Mouse (Mus musculus): Measurements from ENCODE around the gene Cpne4. TPM values are rescaled to one million over a fixed set of nuclear protein-coding genes. Genes with fewer than 3 reads are reported as not detected.

The Cpne4 gene
- total RNA-seq, 2 experiments from 2014 or later = 0.16 to 0.17 TPM

DNA sequence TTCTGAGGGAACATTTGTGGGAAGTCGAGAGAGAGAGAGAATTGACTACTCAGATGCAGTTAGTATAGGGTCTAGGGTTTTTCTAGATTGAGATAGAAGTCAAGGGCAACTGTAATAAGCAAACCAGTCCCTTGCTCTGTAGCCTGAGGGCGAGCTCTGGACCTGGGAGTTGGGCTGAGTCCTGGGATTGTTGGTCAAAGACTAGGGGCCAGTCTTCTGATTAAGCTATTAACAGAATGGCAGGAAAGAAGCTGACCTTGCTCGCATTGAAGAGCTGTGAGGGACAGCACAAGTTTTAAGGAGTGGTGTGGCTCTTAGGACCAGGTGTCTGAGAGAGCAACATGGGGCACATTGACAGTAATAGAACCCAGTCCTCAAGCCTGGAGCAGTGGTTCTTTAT is 140.0 kb downstream of the Cpne4 start:
- DNase-seq = no peak

DNA sequence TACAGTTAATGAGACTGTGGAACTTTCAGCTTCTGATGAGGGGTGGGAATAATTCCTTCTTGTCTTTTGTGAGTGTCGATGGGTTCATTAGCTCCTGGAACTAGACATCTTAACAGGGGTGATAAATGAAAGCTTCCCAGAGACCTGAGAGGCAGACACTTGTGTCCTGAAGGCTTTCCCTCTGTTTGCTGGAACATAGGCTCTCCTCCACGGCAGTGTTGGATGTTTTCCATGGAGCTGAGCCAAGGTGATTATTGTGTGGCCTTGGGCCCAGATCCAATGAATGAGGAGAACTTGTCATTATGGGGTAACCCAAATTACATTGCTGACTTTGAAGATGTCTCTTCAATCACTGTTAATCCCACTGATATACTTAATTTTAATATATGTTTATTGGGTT is 146.1 kb downstream of the Cpne4 start:
- DNase-seq = peak; percentile 74 to 75

DNA sequence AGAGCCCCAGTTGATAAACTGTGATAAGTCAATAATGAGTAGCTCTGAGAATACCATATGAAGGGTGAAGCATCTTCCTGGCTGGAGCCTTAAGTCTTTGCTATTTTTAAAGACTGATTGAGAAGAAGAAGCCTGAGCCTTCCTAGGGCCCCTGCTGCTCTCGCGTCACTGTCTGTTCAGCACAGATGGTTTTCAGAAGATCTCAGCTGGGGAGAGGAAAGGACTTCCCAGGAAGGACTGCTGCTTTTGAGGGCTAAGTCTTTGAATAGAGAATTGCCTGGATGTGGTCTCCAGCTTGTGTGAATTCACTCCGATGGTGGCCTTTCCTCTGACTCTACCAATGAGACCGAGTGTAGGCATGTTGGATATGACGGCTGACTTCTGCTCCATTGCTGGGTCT is 163.7 kb downstream of the Cpne4 start:
- no peak for DNase-seq

DNA sequence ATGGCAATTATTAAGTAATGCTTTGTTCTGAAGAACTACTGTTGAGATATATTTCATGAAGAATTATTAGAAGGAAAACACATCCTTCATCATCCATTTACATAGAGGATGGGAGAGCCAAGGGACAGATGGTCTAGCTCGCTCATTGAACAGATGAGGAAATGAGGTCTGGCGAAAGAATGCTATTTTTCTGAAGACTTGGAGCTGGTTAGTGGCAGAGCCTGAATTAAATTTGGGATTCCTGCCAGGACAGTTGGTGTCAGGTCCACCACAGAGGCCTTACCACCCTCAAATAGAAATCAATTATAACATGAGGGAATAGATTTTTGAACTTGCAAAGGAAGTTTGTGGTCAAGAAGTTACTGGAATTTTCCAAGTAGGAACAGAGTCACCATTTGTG is 178.2 kb downstream of the Cpne4 start:
- no peak for DNase-seq

DNA sequence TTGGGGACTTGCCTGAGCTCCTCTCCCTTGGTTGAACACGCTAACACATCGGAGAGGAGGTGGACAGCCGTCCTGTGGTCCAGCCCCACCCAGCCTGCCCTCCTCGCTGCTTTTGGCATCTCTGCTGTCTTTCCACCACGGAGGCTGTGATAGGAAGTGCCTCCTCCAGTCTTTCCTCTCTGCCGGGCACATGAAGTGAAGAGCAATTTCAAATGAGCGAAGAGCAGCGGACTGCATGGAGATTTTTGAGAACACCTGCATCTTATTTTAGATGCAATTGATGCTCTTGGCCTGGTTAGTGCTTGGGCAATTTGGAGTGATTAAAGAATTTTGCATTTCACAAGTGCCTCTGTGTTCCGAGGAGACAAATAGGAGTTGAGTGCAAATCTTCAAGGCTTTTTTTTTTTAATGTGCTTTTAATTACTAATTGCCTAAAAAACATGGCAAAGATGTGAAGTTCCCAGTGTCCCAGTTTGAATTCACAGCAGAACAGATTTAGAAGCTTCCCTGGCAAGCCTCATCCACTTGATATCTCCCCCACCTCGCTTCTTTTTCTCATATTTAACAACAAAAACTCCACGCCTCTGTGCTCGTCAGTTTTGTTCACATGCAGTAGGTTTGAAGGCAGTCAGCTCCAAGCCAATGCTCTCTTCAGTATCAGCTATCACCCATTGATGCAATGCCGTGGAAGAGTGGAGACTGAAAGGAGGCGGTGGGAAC is 195.7 kb downstream of the Cpne4 start:
- DNase-seq = no peak

DNA sequence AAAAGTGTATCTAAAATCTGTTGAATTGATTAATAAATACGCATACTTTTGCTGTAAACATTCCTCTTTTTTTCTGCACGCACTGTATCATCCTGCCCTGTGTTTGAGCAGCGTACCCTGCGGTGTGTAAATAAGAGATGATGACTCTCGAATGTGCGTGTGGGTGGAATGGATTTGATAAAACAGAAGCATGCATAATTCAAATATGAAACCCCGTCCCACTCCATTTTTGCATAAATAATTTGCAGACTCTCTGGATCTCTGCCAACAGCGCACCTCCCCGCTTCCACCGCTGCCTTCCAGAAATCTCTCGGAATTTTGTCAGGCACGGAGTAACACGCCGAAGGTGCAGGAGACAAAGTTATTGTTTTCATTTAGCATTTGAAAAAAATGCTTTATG is 208.4 kb downstream of the Cpne4 start:
- no peak for DNase-seq

DNA sequence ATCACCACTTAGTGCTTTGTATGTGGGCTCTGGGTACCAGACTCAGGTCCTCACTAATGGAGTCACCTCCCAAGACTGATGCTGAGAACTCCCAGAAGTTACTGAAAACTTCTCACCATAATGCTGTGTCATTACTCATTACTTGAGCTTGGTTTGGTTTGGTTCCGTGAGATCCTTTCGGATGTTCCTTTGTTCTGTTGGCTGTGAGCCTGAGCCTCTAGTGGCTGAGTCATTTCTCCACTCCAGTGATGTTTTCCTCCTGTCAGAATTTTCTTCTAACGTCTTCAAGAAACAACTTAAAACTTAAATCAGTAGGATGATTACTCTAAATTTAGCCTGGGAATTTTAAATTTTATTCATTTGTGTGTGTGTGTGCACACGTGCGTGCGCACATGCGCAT is 212.9 kb downstream of the Cpne4 start:
- DNase-seq = no peak

DNA sequence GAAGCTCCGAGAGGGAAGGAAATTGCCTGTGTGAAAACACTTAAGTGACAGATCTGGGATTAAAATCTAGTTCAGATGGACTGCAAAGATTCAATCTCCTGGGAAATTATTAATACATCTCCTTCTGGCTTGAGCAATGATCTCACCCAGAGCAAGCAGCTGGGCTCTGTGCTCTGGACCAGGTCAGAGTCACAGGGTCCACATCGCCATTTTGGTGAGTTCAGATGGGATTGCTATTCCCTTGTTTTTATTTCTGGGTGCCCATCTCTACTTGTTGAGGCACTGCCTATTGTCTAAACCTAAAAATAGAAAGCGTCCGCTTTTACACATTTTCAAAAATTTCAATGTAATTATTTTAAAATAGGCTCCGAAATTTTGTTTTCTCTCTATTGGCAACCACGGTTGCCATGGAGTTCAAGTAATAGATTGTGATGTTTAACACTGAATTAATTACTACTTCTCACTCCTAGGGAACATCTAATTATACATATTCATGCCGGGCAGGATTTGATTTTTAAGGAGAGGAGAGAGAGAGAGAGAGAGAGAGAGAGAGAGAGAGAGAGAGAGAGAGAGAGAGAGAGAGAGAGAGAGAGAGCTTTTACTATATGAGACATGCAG is 229.2 kb downstream of the Cpne4 start:
- no peak for DNase-seq

DNA sequence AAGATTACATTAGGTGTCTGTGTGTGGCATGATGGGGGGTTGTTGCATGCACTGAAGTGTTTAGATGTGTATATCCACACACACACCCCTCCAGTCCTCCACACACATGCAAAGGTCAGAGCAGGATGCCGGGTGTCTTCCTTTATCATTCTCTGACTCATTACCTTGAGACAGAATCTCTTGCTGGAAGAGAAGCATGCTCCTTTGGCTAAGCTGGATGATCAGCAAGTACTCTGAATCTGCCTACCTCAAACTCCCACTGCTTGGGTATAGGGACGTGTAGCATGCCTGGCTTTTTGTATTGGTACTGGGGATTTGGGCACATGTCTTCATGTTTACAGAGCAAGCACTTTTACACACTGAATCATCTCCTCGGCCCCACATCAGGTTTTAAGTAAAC is 230.0 kb downstream of the Cpne4 start:
- DNase-seq = no peak

DNA sequence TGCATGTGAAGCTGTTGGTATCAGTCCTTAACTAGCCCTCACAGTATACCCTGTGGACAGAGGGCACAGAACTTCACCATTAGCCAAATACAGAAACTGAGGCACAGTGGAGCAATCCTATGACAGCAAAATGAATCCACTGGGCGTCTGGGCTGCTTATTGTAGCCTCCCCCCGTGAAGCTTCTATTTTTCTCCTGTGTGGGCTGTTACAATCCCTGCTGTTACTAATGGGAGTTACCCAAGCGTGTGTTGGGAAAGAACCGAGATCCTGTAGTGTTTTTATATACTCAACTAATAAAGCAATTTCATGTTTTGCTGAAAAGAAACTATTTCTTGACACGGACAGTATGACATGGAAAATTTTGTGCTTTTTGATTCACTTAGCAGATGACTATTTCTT is 230.7 kb downstream of the Cpne4 start:
- DNase-seq = no peak

DNA sequence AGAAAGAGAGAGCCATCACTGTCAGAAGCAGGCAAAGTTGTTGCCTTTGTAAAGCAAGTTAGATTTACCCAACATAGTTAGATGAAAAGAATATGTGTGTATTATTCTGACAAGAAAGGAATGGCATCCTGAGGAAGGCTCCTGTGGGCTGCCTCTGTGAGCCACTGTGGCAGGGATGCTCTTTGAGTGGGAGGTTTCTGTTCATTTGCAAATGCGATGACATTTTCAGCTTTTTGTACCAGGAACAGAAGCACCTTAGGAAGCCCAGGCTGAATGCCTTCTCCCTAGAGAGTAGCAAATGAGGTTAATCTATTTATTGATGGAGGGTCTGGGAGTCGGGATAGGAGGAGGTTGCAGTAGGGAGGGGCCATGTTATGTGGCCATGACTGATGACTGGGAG is 249.5 kb downstream of the Cpne4 start:
- no peak for DNase-seq

DNA sequence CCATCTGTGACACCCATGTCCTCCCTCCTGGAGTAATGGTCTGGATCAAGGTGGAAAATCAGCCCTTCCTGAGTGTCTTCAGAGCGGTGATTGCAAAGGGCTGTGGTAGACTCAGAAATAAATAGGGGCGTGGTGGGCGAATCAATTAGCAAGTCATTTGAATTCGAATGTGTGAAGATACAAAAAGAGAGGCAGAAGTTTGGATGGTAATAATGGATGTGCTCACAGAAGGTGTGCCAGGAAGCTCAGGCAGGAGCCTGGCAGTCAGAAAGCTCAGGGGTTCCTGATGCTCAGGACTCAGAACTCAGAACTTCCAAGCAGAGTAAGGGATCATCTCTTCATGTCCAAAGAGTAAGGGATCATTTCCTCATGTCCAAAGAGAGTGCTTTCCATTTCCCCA is 257.7 kb downstream of the Cpne4 start:
- DNase-seq = no peak

DNA sequence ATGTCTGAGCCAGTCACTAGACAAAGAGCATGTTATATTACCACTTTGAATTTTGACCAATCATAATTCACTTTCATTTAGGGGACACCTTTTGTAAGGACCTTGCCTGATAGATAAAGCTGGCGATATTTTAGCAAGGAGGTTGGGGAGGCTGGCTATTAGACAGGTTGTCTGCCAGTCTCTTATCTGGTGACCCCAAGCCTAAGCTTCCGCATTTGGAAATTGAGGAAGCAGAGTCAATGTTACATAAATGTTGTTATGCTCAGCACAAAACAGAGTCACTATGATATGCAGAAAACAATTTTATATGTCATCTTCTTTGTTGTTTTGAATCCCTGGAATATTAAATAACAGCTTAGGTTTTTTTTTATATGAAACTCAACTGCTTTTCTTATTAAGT is 267.6 kb downstream of the Cpne4 start:
- no peak for DNase-seq

DNA sequence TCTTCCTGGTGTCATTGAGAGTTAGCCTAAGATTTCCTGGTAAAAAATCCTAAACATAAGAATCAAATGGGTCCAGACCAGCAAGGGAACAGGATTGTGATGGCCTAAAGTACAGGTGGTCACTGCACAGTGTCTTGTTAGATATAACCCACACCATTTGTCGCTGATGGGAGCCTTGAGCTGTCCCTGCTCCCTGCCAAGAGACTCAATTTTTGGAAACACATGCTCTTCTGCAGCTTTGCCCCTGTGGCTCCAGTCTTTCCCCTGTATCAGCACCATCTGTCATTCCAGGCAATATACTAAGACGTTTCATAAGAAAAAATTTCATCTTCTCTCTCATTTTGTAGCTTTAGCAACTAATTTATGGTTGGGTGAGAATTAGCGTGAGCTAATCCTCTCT is 281.6 kb downstream of the Cpne4 start:
- DNase-seq = no peak

DNA sequence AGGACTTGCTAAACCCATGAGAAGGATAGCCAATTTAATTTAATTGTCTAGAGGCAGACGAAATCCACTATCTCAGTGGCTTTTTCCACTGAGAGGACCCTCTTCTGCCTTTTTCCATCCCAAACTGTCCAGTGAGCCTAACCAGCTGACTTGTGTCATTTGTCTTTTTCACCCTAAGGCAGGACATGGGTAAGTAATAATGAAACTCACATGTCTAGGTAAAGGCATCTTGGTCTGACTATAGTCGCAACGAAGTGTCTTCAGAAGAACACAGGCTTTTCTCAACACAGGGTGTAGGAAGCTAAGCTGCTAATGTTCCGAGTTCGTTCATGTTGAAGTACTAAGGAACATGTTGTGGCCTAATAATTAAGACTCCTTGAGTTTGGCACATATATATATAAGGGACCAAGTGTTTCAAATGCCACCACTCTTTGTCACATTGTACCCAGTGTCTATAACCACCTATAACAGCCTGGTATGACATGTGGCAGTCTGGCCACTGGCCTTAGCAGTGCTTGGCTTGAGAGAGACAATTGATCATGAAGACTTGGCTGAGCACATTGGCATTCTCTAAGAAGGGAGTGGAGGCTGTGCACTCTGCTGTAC is 286.0 kb downstream of the Cpne4 start:
- no peak for DNase-seq

DNA sequence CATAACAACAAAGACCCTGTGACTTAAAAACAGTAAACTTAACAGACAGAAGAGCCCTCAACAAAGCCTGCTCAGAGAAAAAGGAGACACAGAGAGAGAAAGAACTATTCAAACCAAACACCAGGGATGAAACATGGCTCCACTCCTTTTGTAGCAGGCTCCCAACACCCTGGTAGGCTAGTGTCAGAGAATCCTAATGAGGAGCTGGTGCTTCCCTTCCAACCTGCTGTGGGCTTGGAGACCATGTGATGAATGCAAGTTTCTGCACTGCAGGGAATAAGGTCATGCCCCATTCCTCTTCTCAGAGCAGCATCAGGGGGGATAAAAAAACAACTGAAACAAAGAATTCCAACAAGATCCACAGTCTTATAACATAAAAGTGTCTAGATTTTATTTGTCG is 290.8 kb downstream of the Cpne4 start:
- no peak for DNase-seq

DNA sequence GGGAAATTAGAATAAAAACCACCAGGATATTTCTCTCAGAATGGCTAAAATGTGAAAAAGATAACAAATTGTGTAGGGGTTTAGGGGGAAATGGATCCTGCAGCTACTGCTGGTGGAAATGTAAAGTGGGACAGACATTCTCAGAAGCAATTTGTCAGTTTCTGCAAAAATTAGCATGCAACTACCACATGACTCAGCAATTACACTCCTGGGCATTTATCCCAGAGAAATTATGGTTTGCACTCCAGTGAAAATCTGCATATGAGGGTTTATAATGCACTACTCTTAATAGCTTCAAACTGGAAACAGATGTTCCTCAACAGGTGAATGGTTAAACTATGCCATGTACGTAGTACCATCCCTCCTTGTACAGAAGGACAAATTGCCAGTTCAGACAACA is 294.2 kb downstream of the Cpne4 start:
- no peak for DNase-seq

DNA sequence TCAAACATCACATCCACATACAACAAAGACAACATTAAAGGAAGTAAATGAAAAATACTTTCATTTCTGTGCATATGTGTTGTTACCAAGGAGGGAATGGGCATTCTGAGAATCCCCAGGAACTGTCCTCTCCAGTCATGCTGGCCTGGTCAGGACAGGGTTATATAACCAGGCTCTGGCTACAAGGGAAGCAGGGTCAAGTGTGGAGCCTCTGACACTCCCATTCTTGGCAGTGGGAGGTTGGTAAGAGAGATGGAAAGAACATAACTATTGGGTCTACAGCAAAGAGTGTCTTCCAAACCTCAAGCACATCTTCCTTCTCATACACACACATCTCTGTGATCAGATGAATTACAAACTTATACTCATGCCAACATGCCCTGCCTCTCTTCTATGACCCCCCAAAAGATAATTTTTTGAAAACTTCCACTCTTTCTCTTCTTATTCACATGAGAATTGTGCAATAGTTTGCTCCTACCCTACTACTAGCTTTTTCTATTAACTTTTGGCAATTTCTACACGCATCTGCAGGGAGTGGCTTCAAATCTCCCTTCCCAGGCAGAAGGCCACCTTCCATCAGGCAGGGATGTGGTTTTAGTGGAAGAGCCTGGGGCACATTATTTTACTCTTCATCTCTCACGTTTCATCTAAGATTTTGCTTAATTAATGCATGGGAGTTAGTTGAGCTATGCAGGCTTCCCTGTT is 298.3 kb downstream of the Cpne4 start:
- no peak for DNase-seq

DNA sequence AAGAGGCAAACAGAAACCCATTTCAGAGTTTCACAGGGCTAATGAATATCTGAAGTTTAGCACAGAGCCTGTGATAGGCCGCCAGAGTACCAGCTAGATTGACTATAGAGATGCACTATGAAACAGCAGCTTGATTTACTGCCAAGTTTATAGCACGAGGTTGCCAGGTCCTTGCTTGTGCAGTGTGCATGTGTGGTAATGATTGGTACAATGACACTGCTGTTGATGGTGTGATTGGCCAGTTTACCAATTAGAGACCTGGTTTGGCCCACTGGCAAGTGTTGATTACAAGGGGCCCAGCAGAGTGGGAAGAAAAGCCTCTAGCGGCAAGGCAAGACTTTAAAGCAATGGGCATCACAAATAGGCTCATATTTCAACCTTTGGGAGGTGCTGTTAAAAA is 306.6 kb downstream of the Cpne4 start:
- DNase-seq = no peak

DNA sequence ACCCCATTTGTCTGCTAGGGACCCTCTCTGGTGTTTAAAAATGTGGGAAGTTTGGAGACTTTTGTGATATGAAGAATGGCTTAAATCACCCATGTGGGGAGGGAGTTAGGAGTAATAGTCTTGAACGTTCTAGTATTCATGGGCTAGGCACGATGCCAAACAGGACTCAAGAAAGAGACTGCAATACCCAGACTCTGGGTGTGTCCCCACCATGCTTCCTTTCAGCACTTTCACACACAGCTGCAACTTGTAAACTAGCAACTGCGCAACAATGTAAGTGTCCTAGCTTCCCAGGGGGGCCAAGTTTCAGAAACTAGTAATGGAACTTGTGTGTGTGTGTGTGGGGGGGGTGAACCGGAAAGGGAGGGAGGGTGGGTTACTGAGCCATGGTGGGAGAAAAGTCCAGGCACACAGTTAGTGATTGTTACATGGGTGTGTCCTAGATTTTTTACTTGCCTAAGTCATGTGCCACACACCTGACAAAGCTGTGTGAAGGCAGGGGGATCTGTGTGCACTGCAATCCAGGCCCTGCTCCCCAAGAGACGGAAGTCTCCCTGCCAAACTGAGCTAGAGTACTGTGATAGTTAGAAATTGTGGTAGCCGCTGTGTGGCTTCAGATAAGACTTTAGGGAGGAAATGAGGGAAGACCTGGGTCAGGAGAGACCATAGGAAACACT is 307.3 kb downstream of the Cpne4 start:
- no peak for DNase-seq

DNA sequence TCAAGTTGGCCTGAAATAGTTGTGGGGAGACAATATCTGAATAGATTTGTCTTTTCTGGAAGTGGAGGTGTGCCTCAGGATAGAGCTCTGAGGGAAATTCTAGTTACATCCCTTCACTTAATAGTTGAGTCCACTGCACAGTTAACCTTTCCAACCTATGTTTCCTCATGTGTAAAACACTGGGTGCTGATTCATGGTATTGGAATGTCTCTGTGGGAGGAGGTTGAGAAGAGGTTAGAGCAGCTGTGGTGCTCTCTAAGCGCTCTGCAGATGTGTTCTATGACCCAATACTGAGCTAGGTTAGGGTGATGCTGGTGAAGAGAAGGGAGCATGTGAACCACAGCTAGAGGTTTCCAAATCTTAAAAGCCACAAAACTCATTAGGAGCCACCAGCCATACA is 318.7 kb downstream of the Cpne4 start:
- no peak for DNase-seq

DNA sequence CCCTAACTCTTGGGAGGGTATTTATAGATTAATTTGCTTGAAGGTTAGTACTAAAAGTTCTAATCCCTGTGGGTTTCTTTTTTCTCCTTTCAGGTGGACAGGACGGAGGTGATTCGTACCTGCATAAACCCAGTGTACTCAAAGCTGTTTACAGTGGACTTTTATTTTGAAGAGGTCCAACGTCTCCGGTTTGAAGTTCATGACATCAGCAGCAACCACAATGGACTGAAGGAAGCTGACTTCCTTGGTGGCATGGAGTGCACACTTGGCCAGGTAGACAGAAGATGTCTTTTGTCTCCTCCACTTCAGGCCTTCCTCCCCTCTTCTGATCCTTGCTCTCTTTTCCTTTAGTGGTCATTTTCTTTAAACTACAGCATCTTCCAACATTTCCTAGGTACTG is 325.5 kb downstream of the Cpne4 start:
- DNase-seq = no peak

DNA sequence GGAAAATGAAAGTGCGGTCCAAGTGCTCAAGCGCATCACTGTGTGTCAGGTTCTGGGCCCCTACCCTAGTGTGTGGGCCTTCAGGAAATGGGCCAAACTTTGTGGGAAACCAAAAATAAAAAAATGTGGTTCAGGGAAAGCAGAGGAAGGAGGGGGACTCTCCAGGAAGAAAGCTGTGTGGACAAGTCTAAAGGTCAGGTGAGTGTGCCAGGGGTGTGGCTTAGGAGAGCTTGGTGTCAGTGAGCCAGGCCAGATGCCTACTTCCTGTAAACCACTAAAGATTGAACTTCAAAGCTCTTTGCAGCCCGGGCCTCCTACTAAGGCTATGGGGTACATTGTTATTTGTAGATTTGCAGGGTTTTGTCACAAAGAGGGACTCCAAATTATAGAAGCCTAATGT is 327.1 kb downstream of the Cpne4 start:
- DNase-seq = no peak

Measured in adrenal gland, postnatal 36 days (tissue).